Mouse (Mus musculus) c-Kit-negative CD71-positive TER-119-positive erythroid progenitor cells, embryonic 14.5 days (primary cell): ENCODE data around the gene Tmco4.

Source experiments
- DNase-seq: peaks from one replicate; pipeline ENCODE4 v3.0.0-alpha.2; 2013; ENCODE audit warnings: low read depth, low spot score

Tmco4 gene

DNA sequence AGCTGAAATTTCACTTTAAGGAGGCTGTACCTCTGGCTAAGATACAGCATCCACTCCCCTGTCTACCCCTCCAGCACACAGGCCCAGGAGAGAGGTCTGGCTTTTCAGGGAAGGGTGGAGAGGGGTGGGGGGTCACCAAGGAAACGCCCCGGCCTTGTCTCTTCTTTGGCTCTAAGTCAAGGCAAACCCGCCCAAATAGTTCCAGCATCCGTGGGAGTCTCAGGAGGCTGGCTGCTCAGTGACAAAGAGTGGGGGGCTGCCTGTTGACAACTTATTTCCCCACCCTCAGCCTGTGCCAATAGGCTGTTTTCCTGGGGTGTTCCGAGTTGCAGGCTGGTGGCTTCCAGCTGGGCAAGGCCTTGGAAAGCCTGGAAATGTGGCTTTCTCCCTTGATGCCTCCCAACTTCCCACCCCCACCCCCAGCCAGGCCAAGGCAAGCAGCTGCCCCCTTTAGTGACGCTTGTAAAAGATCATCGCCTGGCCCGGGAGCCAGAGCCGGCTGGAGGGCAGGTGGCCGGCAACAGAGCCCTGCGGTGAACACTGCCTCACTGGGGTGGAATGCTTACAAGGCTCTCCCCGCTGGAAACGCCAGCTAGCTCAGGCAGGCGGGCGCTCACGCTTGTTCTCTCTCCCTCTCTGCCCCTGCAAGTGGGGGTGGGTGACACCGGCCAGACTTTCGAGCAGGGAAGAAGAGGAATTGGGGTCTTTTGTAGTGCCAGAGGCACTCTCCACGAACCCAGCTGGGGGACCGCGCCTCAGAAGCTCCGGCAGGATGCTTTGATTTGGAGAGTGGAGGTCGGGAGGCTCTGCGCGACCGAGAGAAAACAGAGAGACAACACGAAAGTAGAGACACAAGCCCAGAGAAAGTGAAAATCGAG, 119.0 kb downstream of the Tmco4 start:
- no peak for DNase-seq

DNA sequence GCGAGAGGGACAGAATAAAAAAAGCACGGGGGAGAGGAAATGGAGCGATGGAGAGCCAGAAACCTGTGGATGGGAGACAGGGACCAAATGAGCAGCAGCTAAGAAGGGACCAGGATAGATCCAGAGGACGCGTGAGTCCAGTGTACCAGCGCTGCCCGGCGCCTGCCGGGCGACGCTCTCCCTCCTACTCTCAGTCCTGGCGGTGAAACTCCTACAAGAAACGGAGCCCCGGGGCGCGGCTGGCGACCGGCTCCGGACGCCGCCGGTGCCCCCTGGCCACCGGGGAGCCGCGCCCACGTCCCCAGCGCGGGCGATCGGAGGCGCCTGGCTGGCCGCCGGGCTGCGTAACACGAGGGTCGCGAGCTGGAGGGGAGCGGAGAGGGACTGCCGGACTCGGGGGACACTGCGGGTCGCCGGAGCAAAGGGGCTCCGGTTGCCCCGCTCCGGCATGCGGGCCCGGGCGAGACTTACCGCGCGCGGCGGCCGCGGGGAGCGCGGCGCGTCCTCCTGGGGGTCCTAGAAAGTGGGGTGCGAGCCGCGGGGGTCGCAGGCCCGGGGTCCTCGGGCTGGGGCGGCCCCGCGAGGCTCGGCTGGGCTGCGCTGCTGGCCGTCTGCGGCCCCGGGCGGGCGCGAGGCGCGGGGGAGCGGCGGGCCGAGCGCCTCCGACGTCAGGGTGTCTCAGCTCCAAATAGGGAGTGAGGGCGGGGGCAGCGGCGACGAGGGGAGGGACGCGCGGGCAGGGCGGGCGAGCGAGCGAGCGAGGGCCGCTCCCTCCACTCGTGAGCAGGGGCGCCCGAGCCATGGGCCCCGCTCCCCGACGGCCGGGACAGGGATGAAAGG, 119.9 kb downstream of the Tmco4 start, which contains the start of gene Nbl1:
Nbl1 (minus strand) TSS at position 638 of the 840 bp plus-strand sequence.
- no peak for DNase-seq

DNA sequence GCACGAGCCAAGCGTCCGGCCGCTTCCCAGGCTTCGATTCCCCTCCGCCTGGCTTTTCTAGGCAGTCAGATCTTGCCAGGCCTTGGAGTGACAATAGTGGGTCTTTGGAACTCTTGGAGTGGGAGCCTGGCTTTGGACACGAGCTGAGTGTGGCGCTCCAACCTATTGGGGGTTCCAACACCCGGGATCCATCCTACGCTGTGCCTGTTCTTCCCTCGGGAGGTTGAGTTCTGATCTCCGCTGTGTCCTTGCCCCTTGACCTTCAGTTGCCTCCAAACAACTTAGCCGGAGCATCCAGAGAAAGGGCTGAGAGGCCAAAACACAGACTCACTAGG, 120.5 kb downstream of the Tmco4 start:
- no peak for DNase-seq

DNA sequence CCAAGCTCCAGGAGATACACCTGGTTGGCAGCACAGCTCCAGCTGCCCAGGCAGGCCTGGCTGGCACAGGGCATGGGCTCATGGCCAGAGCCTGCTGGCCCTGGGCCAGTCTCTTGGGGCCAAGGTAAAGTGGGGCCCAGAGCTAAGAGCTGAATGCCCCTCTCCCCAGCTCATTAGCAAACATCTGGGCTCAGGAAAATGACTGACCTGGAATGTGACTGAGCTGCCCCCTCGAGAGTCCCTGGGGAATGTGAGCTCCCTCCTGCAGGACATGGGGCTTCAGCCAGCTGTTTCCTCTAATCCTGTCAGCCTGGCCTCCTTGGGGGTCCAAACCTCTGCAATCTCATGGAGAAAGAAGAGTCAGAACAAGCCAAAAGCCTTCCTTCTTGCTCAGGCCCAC, 122.7 kb downstream of the Tmco4 start:
- no peak for DNase-seq

DNA sequence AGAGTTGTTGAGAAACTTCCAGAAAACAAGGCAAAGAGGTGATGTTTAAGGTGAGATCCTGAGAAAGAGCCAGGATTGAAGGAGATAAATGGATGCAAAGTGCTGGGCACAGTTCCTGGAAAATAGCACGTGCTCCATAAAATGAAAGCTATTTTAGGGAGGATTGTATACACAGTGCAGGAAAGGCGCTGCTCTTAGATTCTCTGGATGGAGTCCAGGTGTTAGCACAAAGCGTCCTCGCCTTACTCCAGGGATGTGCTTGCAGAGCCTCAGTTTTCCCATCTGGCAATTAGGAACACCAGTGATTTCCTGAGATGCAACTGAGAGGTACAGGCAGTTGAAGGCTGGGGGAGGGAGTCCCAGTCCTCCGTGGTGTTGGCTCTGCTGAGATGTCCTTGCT, 123.5 kb downstream of the Tmco4 start:
- no peak for DNase-seq

DNA sequence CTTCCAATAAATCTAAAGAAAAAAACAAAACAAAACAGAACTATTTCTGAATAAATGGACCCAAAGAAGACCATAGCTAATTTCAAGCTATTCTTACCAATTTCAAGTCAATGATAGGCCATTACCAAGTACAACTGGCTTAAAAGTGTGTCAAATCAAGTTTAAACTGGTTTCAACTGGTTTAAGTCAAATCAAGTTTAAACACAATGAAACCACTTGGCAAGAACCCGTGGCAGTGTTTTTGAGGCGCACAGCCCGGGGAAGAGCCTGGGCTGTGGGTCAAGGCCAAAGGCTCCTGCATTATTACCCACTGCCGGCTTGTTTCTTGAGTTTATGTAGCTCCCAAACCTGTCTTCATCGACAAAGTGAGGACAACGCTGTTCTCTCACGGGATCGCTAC, 127.6 kb downstream of the Tmco4 start:
- no peak for DNase-seq

DNA sequence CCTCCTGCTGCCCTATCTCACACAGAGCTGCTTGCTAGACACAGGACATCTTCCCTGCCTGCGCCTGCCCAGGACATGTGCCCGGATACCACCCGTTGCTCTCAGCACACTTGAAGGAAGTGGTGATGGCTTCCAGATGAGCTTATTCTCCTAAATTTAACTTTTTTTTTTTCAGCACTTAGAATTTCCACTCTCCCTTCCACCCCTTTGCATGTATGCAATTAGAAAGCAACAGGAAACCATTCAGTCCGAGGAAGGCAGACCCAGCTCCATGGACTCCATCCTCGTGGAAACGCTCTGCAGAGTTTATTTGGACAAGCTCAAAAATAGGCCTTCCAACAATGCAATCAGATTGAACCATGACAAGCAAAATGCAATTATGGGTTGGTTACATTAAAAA, 128.9 kb downstream of the Tmco4 start:
- DNase-seq = no peak

DNA sequence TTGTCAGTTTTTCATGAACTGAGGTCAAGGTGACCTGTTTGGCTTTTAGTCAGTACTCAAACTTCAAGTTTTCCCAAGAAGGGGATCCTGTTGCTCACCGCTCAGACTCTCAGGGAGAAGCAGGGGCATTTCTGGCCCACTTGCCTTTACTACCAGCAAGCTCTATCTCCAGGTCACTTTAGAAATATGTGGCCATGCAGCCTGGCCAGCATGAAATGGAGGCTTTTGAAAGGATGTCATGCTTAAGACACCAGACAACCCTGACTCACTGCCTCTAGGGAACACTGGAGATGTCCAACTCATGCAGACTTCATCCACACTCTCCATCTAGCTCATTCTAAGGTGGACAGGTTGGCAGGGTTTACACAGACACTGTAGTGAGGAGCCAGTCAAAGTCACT, 132.8 kb downstream of the Tmco4 start:
- no peak for DNase-seq
